Mouse (Mus musculus) liver, embryonic 14.5 days (tissue): ENCODE results near the gene Tmem273. TPM values are rescaled to one million over a fixed set of nuclear protein-coding genes. Genes with fewer than 3 reads are reported as not detected.

Experiments
- ATAC-seq: fragments of 200-750 bp; cut with Nextera tagmentation; 2 replicates; pipeline ENCODE4 v1.8.0; 2017; ENCODE audit warnings: moderate number of reproducible peaks, mild to moderate bottlenecking, moderate library complexity; ENCODE audit not compliant: insufficient read depth
- DNase-seq, 3 experiments: peaks; one replicate each; pipeline ENCODE4 v3.0.0-alpha.2; 2012 to 2013; ENCODE audit warnings: low read depth in 3 of 3, low spot score in 3 of 3
- H3K27ac ChIP-seq: fragments of 300-500 bp; sonication (generic); 2 replicates; pipeline ENCODE4 v1.5.1; 2014; ENCODE audit warnings: moderate library complexity, mild to moderate bottlenecking, control low read depth, inconsistent platforms
- H3K27me3 ChIP-seq: fragments of 300-500 bp; sonication (generic); 2 replicates; pipeline ENCODE4 v1.6.1; 2014; ENCODE audit warnings: mild to moderate bottlenecking, low read length, moderate library complexity; ENCODE audit not compliant: control insufficient read depth, insufficient read depth
- H3K36me3 ChIP-seq: fragments of 300-500 bp; sonication (generic); replicated peaks from 2 replicates; pipeline ENCODE4 v1.6.1; 2014; ENCODE audit warnings: low read depth; ENCODE audit not compliant: control insufficient read depth, insufficient read depth
- H3K4me1 ChIP-seq, 2 experiments: fragments of 200-500 bp in 1 of 2; fragments of 300-500 bp in 1 of 2; sonication (generic) in 1 of 2; replicated peaks; 2 replicates each; pipeline ENCODE4 v1.6.1; 2012 to 2014; ENCODE audit warnings: antibody characterized with exemption in 1 of 2, inconsistent platforms in 1 of 2, low read length in 1 of 2; ENCODE audit not compliant: control insufficient read depth in 2 of 2, insufficient read depth in 2 of 2
- H3K4me2 ChIP-seq: fragments of 300-500 bp; sonication (generic); 2 replicates; pipeline ENCODE4 v1.6.1; 2014; ENCODE audit warnings: low read depth, mild to moderate bottlenecking, control low read depth, moderate library complexity
- H3K4me3 ChIP-seq, 2 experiments: fragments of 200-500 bp in 1 of 2; fragments of 300-500 bp in 1 of 2; sonication (generic) in 1 of 2; 2 replicates each; pipeline ENCODE4 v1.5.1; 2012 to 2014; ENCODE audit warnings: low read depth in 2 of 2, low read length in 2 of 2, mild to moderate bottlenecking in 2 of 2, control low read depth in 1 of 2, inconsistent platforms in 1 of 2, moderate library complexity in 1 of 2; ENCODE audit not compliant: insufficient read depth in 1 of 2
- H3K9ac ChIP-seq: fragments of 300-500 bp; sonication (generic); replicated peaks from 2 replicates; pipeline ENCODE4 v1.6.1; 2014; ENCODE audit warnings: mild to moderate bottlenecking, control low read depth, moderate library complexity
- H3K9me3 ChIP-seq: fragments of 300-500 bp; sonication (generic); 2 replicates; pipeline ENCODE4 v1.6.1; 2016; ENCODE audit warnings: low read length, mixed read lengths; ENCODE audit not compliant: control insufficient read depth
- CTCF ChIP-seq: IDR thresholded peaks from 2 replicates; pipeline ENCODE4 v1.5.1; 2016; ENCODE audit warnings: antibody characterized with exemption, low read depth, control low read depth
- EP300 ChIP-seq: IDR thresholded peaks from 2 replicates; pipeline ENCODE4 v1.6.1; 2016; ENCODE audit warnings: antibody characterized with exemption, low read depth
- WGBS: fragments of 180-500 bp; shearing (Covaris S2); extraction: QIAGEN DNeasy Blood & Tissue Kit; methylation state at CpG from one replicate; pipeline ENCODE4 v1.1.7; 2014; ENCODE audit not compliant: insufficient replicate concordance; 5-methylcytosine and 5-hydroxymethylcytosine counted together
- polyA plus RNA-seq, 2 experiments: library from polyadenylated mRNA; depleted of rRNA in 1 of 2; stranded (reverse) in 1 of 2; unstranded in 1 of 2; fragments of >200 nt; fragmentation: Nextera tagmentation in 1 of 2; extraction: Ambion mirVana in 1 of 2; gene quantifications; 2 replicates each; pipeline versions ENCODE4 v1.2.1 to v1.2.3; 2012 to 2014

Gene Tmem273
- polyA plus RNA-seq, 2 experiments: 1.4 to 1.5 TPM

- Histone ChIP-seq H3K9me3 (no peaks in the 10 kb centered on the region), H3K4me1 (peaks cover 0 to 11% of the 10 kb centered on the region in 2 experiments; a peak in 2 of 4 replicates), H3K4me3 (no peak overlapping the region), H3K27me3 (peaks cover 18% of the 10 kb centered on the region), H3K36me3 (no peaks in the 10 kb centered on the region), H3K27ac (no peak overlapping the region), H3K9ac (no peak overlapping the region), H3K4me2 (no peak overlapping the region)
- TF ChIP-seq CTCF (no peak), EP300 (no peak)
- WGBS: 39% methylated on average over 11 of the region's 11 CpGs
- ATAC-seq (no peak), DNase-seq (no peak)
Measured at GRCm38 (mm10) chr14:32859831-32860569, 74.2 kb downstream of the Tmem273 start.

DNA sequence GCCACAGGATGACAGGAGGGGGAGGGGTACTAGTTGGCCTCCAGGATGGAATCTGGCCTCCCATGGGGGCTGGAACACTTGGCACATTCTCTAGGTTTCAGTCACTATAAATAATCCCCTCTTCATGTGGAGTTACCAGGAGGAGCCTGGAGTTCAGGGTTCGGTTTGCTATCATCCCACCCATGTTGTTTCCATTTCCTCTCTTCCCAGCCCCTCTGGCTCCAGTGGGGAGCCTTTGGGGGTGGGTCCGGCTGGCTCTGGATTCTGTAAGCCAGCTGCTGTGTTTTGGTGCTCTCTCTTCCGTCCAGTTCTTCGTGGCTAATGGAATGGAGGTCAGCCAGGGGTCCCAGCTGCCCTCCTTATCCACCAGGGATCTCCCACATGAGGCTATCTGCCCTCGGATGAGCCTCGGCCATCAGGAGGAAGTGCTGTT, 75.4 kb downstream of the Tmem273 start:
- Histone ChIP-seq H3K4me3 (no peak overlapping the region), H3K9me3 (no peaks in the 10 kb centered on the region), H3K27me3 (peaks cover 16% of the 10 kb centered on the region), H3K27ac (no peak overlapping the region), H3K9ac (no peak overlapping the region), H3K4me1 (peaks cover 0 to 11% of the 10 kb centered on the region in 2 experiments; a peak in 2 of 4 replicates), H3K36me3 (no peaks in the 10 kb centered on the region), H3K4me2 (no peak overlapping the region)
- DNase-seq: no peak
- WGBS: 27% methylated on average over 6 of the region's 6 CpGs
- peak; percentile 33; the same call in 1 of the 2 replicates for ATAC-seq
- no peak for TF ChIP-seq EP300
- no peak for TF ChIP-seq CTCF

DNA sequence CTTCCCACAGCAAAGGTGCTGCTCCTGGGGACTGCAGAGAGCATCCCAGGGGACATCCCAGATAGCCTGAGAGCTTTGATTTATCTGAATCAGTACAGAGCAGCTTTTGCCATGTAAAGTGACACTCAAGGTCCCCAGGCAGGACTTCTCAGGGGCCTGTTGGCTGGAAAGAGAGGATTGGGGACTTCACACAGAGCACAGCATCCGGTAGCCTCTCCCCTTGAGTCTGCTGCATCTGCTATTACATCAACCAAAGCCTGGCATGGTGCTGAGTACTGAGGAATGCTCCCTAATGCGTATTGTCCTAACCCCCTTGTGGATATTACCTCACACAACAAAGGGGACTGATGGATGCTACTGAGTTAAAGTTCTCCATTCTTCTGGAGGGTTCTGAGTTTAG, 75.9 kb downstream of the Tmem273 start:
- Histone ChIP-seq H3K27ac (no peak overlapping the region), H3K4me3 (no peak overlapping the region), H3K4me1 (peaks cover 0 to 9% of the 10 kb centered on the region in 2 experiments; a peak in 2 of 4 replicates), H3K9ac (no peak overlapping the region), H3K27me3 (peaks cover 11% of the 10 kb centered on the region), H3K4me2 (no peak overlapping the region), H3K36me3 (no peaks in the 10 kb centered on the region), H3K9me3 (no peaks in the 10 kb centered on the region)
- no peak for TF ChIP-seq CTCF
- no peak for TF ChIP-seq EP300
- DNase-seq: no peak
- 39% methylated on average over 2 of the region's 2 CpGs for WGBS
- ATAC-seq: no peak

- Histone ChIP-seq H3K9me3 (no peaks in the 10 kb centered on the region), H3K9ac (no peak overlapping the region), H3K27ac (no peak overlapping the region), H3K4me1 (peaks cover 0 to 4% of the 10 kb centered on the region in 2 experiments; a peak in 1 of 4 replicates), H3K4me2 (no peak overlapping the region), H3K27me3 (no peaks in the 10 kb centered on the region), H3K4me3 (no peak overlapping the region), H3K36me3 (no peaks in the 10 kb centered on the region)
- no peak for DNase-seq
- 54% methylated on average over 3 of the region's 3 CpGs for WGBS
- TF ChIP-seq CTCF (no peak), EP300 (no peak)
- no peak for ATAC-seq
Measured at GRCm38 (mm10) chr14:32865331-32865730, 79.6 kb downstream of the Tmem273 start.

Other genes starting within 250 kb of the Tmem273 start
- gene Prrxl1, start 186.6 kb upstream of the Tmem273 start, polyA plus RNA-seq (2012; rRNA removed): not detected in 2 replicates
- not detected in 2 replicates for gene Prrxl1, start 186.6 kb upstream of the Tmem273 start, polyA plus RNA-seq (2014; fragmentation: Nextera tagmentation; extraction: Ambion mirVana)
- not detected in 2 replicates for gene 3425401B19Rik, start 100.7 kb upstream of the Tmem273 start, polyA plus RNA-seq (2012; rRNA removed)
- gene 3425401B19Rik, start 100.7 kb upstream of the Tmem273 start, polyA plus RNA-seq (2014; fragmentation: Nextera tagmentation; extraction: Ambion mirVana): not detected in 2 replicates
- 0.02 and 0.05 TPM in 2 replicates for gene Fam170b, start 48.0 kb downstream of the Tmem273 start, polyA plus RNA-seq (2012; rRNA removed)
- not detected in 2 replicates for gene Fam170b, start 48.0 kb downstream of the Tmem273 start, polyA plus RNA-seq (2014; fragmentation: Nextera tagmentation; extraction: Ambion mirVana)
- 1.2 and 1.6 TPM in 2 replicates for gene Vstm4, start 70.8 kb downstream of the Tmem273 start, polyA plus RNA-seq (2012; rRNA removed)
- 3.3 and 3.4 TPM in 2 replicates for gene Vstm4, start 70.8 kb downstream of the Tmem273 start, polyA plus RNA-seq (2014; fragmentation: Nextera tagmentation; extraction: Ambion mirVana)
- gene Lrrc18, start 205.4 kb downstream of the Tmem273 start, polyA plus RNA-seq (2012; rRNA removed): 0.02 and 0.03 TPM in 2 replicates
- gene Lrrc18, start 205.4 kb downstream of the Tmem273 start, polyA plus RNA-seq (2014; fragmentation: Nextera tagmentation; extraction: Ambion mirVana): 0.08 TPM in 1 of 2 replicates, not detected in the other